In genomic region chr13:38582768-38583167, GRCm38 (mm10) we compare ENCODE assay signal across 12 mouse cellular contexts. TPM values are rescaled to one million over a fixed set of nuclear protein-coding genes. Genes with fewer than 3 reads are reported as not detected.
DNase-seq lines count a peak whose midpoint lies in the region; ATAC-seq lines count a peak whose summit lies in the region.
"Had no signal": no experiment of that assay in that cellular context is flagged by ENCODE, and none has a peak within 500 bp of the region (broad histone marks: within the 10 kb centered on the region; RNA-seq: fewer than 3 reads in every experiment).

No protein-coding gene starts in this region.

- no peak overlapping the region for H3K27ac ChIP-seq in heart, embryonic 11.5 days (ENCODE audit: low read depth, low read length)
- peak overlapping the region; percentile 52; the same call in 1 of the 2 replicates for H3K27ac ChIP-seq in heart, embryonic 15.5 days
- H3K27ac ChIP-seq: hindbrain, embryonic 10.5 days; limb, embryonic 13.5 days had no signal

- no peak overlapping the region for H3K4me3 ChIP-seq in heart, embryonic 11.5 days (ENCODE audit: low read depth, low read length)
- H3K4me3 ChIP-seq in heart, embryonic 15.5 days, result no peak overlapping the region
- H3K4me3 ChIP-seq: hindbrain, embryonic 10.5 days; limb, embryonic 13.5 days had no signal

- no peak overlapping the region for H3K4me2 ChIP-seq in heart, embryonic 11.5 days
- no peak overlapping the region for H3K4me2 ChIP-seq in heart, embryonic 15.5 days
- H3K4me2 ChIP-seq: limb, embryonic 13.5 days had no signal

- H3K36me3 ChIP-seq in heart, embryonic 11.5 days (ENCODE audit: control insufficient read depth, insufficient read depth, low read length), result no peaks in the 10 kb centered on the region
- no peaks in the 10 kb centered on the region for H3K36me3 ChIP-seq in heart, embryonic 15.5 days
- H3K36me3 ChIP-seq: hindbrain, embryonic 10.5 days; limb, embryonic 13.5 days had no signal

- peak; percentile 98 for DNase-seq in heart, adult 11 months
- DNase-seq in NIH3T3 (ENCODE audit: low read depth), result peak; percentile 42
- DNase-seq in lung, adult 18-20 months, result peak; percentile 30 to 32
- DNase-seq in thymus, adult 18-20 months, result no peak
- DNase-seq in thymus, postnatal 25 days, result no peak
- no peak for DNase-seq in ovary, adult 18-20 months (ENCODE audit: low spot score)
- DNase-seq: cerebellum, adult 2 months had no signal

- H3K9me3 ChIP-seq in heart, embryonic 11.5 days (replicated peaks; ENCODE audit: control insufficient read depth, low read length), result no peaks in the 10 kb centered on the region
- H3K9me3 ChIP-seq in heart, embryonic 15.5 days (replicated peaks), result no peaks in the 10 kb centered on the region
- H3K9me3 ChIP-seq: hindbrain, embryonic 10.5 days; limb, embryonic 13.5 days had no signal

- WGBS in heart, embryonic 11.5 days (ENCODE audit: insufficient replicate concordance), result 48% methylated on average over 3 of the region's 3 CpGs
- 48% methylated on average over 3 of the region's 3 CpGs for WGBS in heart, embryonic 15.5 days

- no peak for ATAC-seq in heart, embryonic 11.5 days (replicated peaks; ENCODE audit: insufficient number of reproducible peaks, low FRiP score, low TSS enrichment)
- ATAC-seq in heart, embryonic 15.5 days (replicated peaks; ENCODE audit: insufficient number of reproducible peaks, insufficient read depth, low FRiP score, low read depth), result peak; percentile 49; the same call in 1 of the 2 replicates
- ATAC-seq: intestine, postnatal 0 days had no signal

- no peaks in the 10 kb centered on the region for H3K27me3 ChIP-seq in heart, embryonic 11.5 days (ENCODE audit: control insufficient read depth, insufficient read depth, low read length)
- no peaks in the 10 kb centered on the region for H3K27me3 ChIP-seq in heart, embryonic 15.5 days
- H3K27me3 ChIP-seq: limb, embryonic 13.5 days had no signal

- H3K9ac ChIP-seq in heart, embryonic 11.5 days (ENCODE audit: low read depth, low read length), result no peak overlapping the region
- no peak overlapping the region for H3K9ac ChIP-seq in heart, embryonic 15.5 days
- H3K9ac ChIP-seq: limb, embryonic 13.5 days had no signal

- H3K4me1 ChIP-seq in heart, embryonic 11.5 days (ENCODE audit: control insufficient read depth, insufficient read depth, low read length), result peaks cover 14% of the 10 kb centered on the region; the same call in 1 of the 2 replicates
- peaks cover 19% of the 10 kb centered on the region for H3K4me1 ChIP-seq in heart, embryonic 15.5 days (replicated peaks)
- H3K4me1 ChIP-seq: hindbrain, embryonic 10.5 days; limb, embryonic 13.5 days had no signal

RNA-seq across cellular contexts. Expression of gene Bloc1s5, which starts 52.1 kb away (rescaled TPM):
- 17.9 and 18.9 TPM in 2 replicates for polyA plus RNA-seq in heart, embryonic 11.5 days (2014; fragmentation: Nextera tagmentation; extraction: Ambion mirVana)
- 16.6 and 17.3 TPM in 2 replicates for polyA plus RNA-seq in heart, embryonic 15.5 days (2015; fragmentation: Nextera tagmentation; extraction: Ambion mirVana)

RNA-seq across cellular contexts. Expression of gene Txndc5, which starts 54.1 kb away (rescaled TPM):
- 205 and 250 TPM in 2 replicates for polyA plus RNA-seq in heart, embryonic 11.5 days (2014; fragmentation: Nextera tagmentation; extraction: Ambion mirVana)
- polyA plus RNA-seq in heart, embryonic 15.5 days (2015; fragmentation: Nextera tagmentation; extraction: Ambion mirVana), result 160 and 205 TPM in 2 replicates

Comparison
In these comparisons a context has a peak if more than half of its experiments do, and no peak if none do; other contexts are left out.
1. DNase-seq: peak in heart, adult 11 months (single experiment), NIH3T3 (single experiment) and lung, adult 18-20 months (2 of 2); none in thymus, adult 18-20 months (0 of 2), thymus, postnatal 25 days (single experiment) and ovary, adult 18-20 months (single experiment).